20 mouse cellular contexts compared by ENCODE assay signal in genomic region chr4:137345112-137345511, GRCm38 (mm10). TPM values are rescaled to one million over a fixed set of nuclear protein-coding genes. Genes with fewer than 3 reads are reported as not detected.
DNase-seq lines count a peak whose midpoint lies in the region; ATAC-seq and TF ChIP-seq lines count a peak whose summit lies in the region.
"Had no signal": no experiment of that assay in that cellular context is flagged by ENCODE, and none has a peak within 500 bp of the region (broad histone marks: within the 10 kb centered on the region; RNA-seq: fewer than 3 reads in every experiment).

No protein-coding gene starts in this region.

- H3K27ac ChIP-seq in bone marrow macrophage, adult 2 months (ENCODE audit: insufficient read depth, low read depth, low read length) = peak overlapping the region; percentile 49; the same call in 1 of the 2 replicates
- H3K27ac ChIP-seq in midbrain, embryonic 14.5 days (replicated peaks; ENCODE audit: low read depth, low read length) = no peak overlapping the region
- H3K27ac ChIP-seq: hindbrain, embryonic 12.5 days; midbrain, embryonic 12.5 days; neural tube, embryonic 13.5 days had no signal

- no peaks in the 10 kb centered on the region for H3K27me3 ChIP-seq in midbrain, embryonic 14.5 days (ENCODE audit: control insufficient read depth, insufficient read depth, low read length)
- H3K27me3 ChIP-seq: heart, embryonic 12.5 days; hindbrain, embryonic 12.5 days; midbrain, embryonic 12.5 days; neural tube, embryonic 13.5 days had no signal

- ATAC-seq in CD4-positive, CD25-positive, alpha-beta regulatory T cell, adult 4 months = peak; percentile 48
- ATAC-seq in midbrain, embryonic 14.5 days (ENCODE audit: low FRiP score, low TSS enrichment) = no peak
- ATAC-seq: forebrain, embryonic 14.5 days had no signal

- no peaks in the 10 kb centered on the region for H3K9me3 ChIP-seq in midbrain, embryonic 14.5 days (ENCODE audit: control insufficient read depth, low read length)
- H3K9me3 ChIP-seq: heart, embryonic 12.5 days; hindbrain, embryonic 12.5 days; midbrain, embryonic 12.5 days; neural tube, embryonic 13.5 days had no signal

- H3K4me2 ChIP-seq in midbrain, embryonic 14.5 days (ENCODE audit: low read length) = no peak overlapping the region
- H3K4me2 ChIP-seq: heart, embryonic 12.5 days; hindbrain, embryonic 12.5 days; midbrain, embryonic 12.5 days; neural tube, embryonic 13.5 days had no signal

- 86% methylated on average over 2 of the region's 2 CpGs for WGBS in midbrain, embryonic 14.5 days

- H3K9ac ChIP-seq in midbrain, embryonic 14.5 days (replicated peaks; ENCODE audit: low read length) = no peak overlapping the region
- H3K9ac ChIP-seq: heart, embryonic 12.5 days; hindbrain, embryonic 12.5 days; midbrain, embryonic 12.5 days; neural tube, embryonic 13.5 days had no signal

- no peak overlapping the region for H3K4me3 ChIP-seq in bone marrow macrophage, adult 2 months (ENCODE audit: insufficient read depth, low read length)
- H3K4me3 ChIP-seq in midbrain, embryonic 14.5 days (replicated peaks; ENCODE audit: low read depth, low read length) = no peak overlapping the region
- H3K4me3 ChIP-seq: heart, embryonic 12.5 days; hindbrain, embryonic 12.5 days; midbrain, embryonic 12.5 days; neural tube, embryonic 13.5 days had no signal

- no peak for TF ChIP-seq POLR2A in bone marrow macrophage, adult 2 months (IDR thresholded peaks at IDR 0.05; ENCODE audit: borderline replicate concordance, low read depth, low read length)

- no peak for TF ChIP-seq CTCF in bone marrow macrophage, adult 2 months (IDR thresholded peaks at IDR 0.05; ENCODE audit: low read depth, low read length)

- peaks cover 12% of the 10 kb centered on the region; the same call in 1 of the 2 replicates for H3K36me3 ChIP-seq in midbrain, embryonic 14.5 days (ENCODE audit: control insufficient read depth, insufficient read depth, low read length)
- H3K36me3 ChIP-seq: midbrain, embryonic 12.5 days; neural tube, embryonic 13.5 days had no signal

- DNase-seq in 416B (ENCODE audit: low read depth) = peak; percentile 50
- DNase-seq in natural killer cell, adult 2 months (ENCODE audit: low spot score in 2 of 2) = peak; percentile 30 to 31
- DNase-seq in layer of hippocampus, adult 8-10 months (ENCODE audit: low spot score in 2 of 2) = no peak
- DNase-seq in midbrain, embryonic 14.5 days = no peak
- DNase-seq in testis, postnatal 10 days (ENCODE audit: low spot score) = no peak
- DNase-seq: adrenal gland, postnatal 14 days; cerebellum, adult 8-10 months; cerebellum, postnatal 36 days; gastrocnemius, postnatal 10 days; heart, postnatal 10 days; kidney, adult 8-10 months; kidney, postnatal 10 days; retina, postnatal 1 day had no signal

- H3K4me1 ChIP-seq in bone marrow macrophage, adult 2 months (ENCODE audit: control insufficient read depth, insufficient read depth, low read length) = peaks cover 50% of the 10 kb centered on the region
- peaks cover 3% of the 10 kb centered on the region; the same call in 1 of the 2 replicates for H3K4me1 ChIP-seq in midbrain, embryonic 14.5 days (ENCODE audit: control insufficient read depth, insufficient read depth, low read length)
- H3K4me1 ChIP-seq: midbrain, embryonic 12.5 days had no signal

RNA-seq across cellular contexts. Expression of gene Cdc42, which starts 12.4 kb away (rescaled TPM):
- polyA plus RNA-seq in CD4-positive, CD25-positive, alpha-beta regulatory T cell, adult 4 months (2017; shearing (Covaris generic)) = 100 to 1,000 TPM; 630 to 632 TPM
- polyA plus RNA-seq in bone marrow macrophage, adult 2 months (2012; ENCODE audit: insufficient read depth, insufficient read length, missing spikeins) = 937 and 962 TPM in 2 replicates
- total RNA-seq in layer of hippocampus, adult 8-10 months (2022) = 100 to 1,000 TPM; 300 to 325 (median 301) TPM
- 984 and 991 TPM in 2 replicates for polyA plus RNA-seq in midbrain, embryonic 14.5 days (2014; fragmentation: Nextera tagmentation; extraction: Ambion mirVana)

Comparison
In these comparisons a context has a peak if more than half of its experiments do, and no peak if none do; other contexts are left out.
1. DNase-seq: peak in 416B (single experiment) and natural killer cell, adult 2 months (2 of 2); none in layer of hippocampus, adult 8-10 months (0 of 2), midbrain, embryonic 14.5 days (single experiment) and testis, postnatal 10 days (single experiment).